Mouse (Mus musculus) embryonic facial prominence, embryonic 11.5 days (tissue): ENCODE results near the gene Twf2. TPM values are rescaled to one million over a fixed set of nuclear protein-coding genes. Genes with fewer than 3 reads are reported as not detected.

ENCODE experiments used
- ATAC-seq: fragments of 200-750 bp; cut with Nextera tagmentation; replicated peaks from 2 replicates; pipeline ENCODE4 v1.8.0; 2017; ENCODE audit warnings: low read depth; ENCODE audit not compliant: insufficient number of reproducible peaks, low FRiP score, low TSS enrichment
- DNase-seq: peaks from one replicate; pipeline ENCODE4 v3.0.0-alpha.2; 2015; ENCODE audit warnings: low spot score
- H3K27ac ChIP-seq: fragments of 300-500 bp; sonication (generic); replicated peaks from 2 replicates; pipeline ENCODE4 v1.5.1; 2014; ENCODE audit warnings: mild to moderate bottlenecking, low read depth, low read length, control low read depth
- H3K27me3 ChIP-seq: fragments of 300-500 bp; sonication (generic); 2 replicates; pipeline ENCODE4 v1.6.1; 2014; ENCODE audit warnings: mild to moderate bottlenecking, low read length, moderate library complexity, mixed read lengths; ENCODE audit not compliant: control insufficient read depth, insufficient read depth
- H3K36me3 ChIP-seq: fragments of 300-500 bp; sonication (generic); replicated peaks from 2 replicates; pipeline ENCODE4 v1.6.1; 2014; ENCODE audit warnings: low read depth, mild to moderate bottlenecking, low read length, moderate library complexity, mixed read lengths; ENCODE audit not compliant: control insufficient read depth, insufficient read depth
- H3K4me1 ChIP-seq: fragments of 300-500 bp; sonication (generic); 2 replicates; pipeline ENCODE4 v1.6.1; 2014; ENCODE audit warnings: low read length, mixed read lengths; ENCODE audit not compliant: control insufficient read depth, insufficient read depth
- H3K4me2 ChIP-seq: fragments of 300-500 bp; sonication (generic); 2 replicates; pipeline ENCODE4 v1.6.1; 2014; ENCODE audit warnings: low read depth, mild to moderate bottlenecking, control low read depth, low read length, moderate library complexity
- H3K4me3 ChIP-seq: fragments of 300-500 bp; sonication (generic); 2 replicates; pipeline ENCODE4 v1.5.1; 2014; ENCODE audit warnings: low read depth, low read length, control low read depth
- H3K9ac ChIP-seq: fragments of 300-500 bp; sonication (generic); replicated peaks from 2 replicates; pipeline ENCODE4 v1.6.1; 2014; ENCODE audit warnings: mild to moderate bottlenecking, control low read depth, low read length
- H3K9me3 ChIP-seq: fragments of 300-500 bp; sonication (generic); replicated peaks from 2 replicates; pipeline ENCODE4 v1.6.1; 2016; ENCODE audit warnings: mild to moderate bottlenecking, low read length, inconsistent platforms, mixed read lengths; ENCODE audit not compliant: control insufficient read depth
- WGBS: fragments of 180-500 bp; shearing (Covaris S2); extraction: QIAGEN DNeasy Blood & Tissue Kit; methylation state at CpG from one replicate; pipeline ENCODE4 v1.1.7; 2014; 5-methylcytosine and 5-hydroxymethylcytosine counted together
- polyA plus RNA-seq: library from polyadenylated mRNA; unstranded; fragments of >200 nt; fragmentation: Nextera tagmentation; extraction: Ambion mirVana; gene quantifications from 2 replicates; pipeline ENCODE4 v1.2.1, GENCODE M21; 2014

The Twf2 gene
- polyA plus RNA-seq, 1 experiment from 2014 or later, result 66.5 TPM

- Histone ChIP-seq H3K9me3 (no peaks in the 10 kb centered on the region), H3K36me3 (peaks cover 12% of the 10 kb centered on the region), H3K4me3 (no peak overlapping the region), H3K4me2 (no peak overlapping the region), H3K4me1 (no peaks in the 10 kb centered on the region), H3K9ac (no peak overlapping the region), H3K27ac (no peak overlapping the region), H3K27me3 (no peaks in the 10 kb centered on the region)
- DNase-seq, result no peak
- no peak for ATAC-seq
- 93% methylated on average over 8 of the region's 8 CpGs for WGBS
Observed at GRCm38 (mm10) chr9:106237401-106237800, 34.5 kb downstream of the Twf2 start.

- Histone ChIP-seq H3K27me3 (no peaks in the 10 kb centered on the region), H3K36me3 (peaks cover 12% of the 10 kb centered on the region), H3K27ac (no peak overlapping the region), H3K4me3 (no peak overlapping the region), H3K4me2 (no peak overlapping the region), H3K9ac (no peak overlapping the region), H3K4me1 (no peaks in the 10 kb centered on the region), H3K9me3 (no peaks in the 10 kb centered on the region)
- ATAC-seq, result no peak
- no peak for DNase-seq
- 90% methylated on average over 10 of the region's 10 CpGs for WGBS
Observed at GRCm38 (mm10) chr9:106237878-106238277, 35.0 kb downstream of the Twf2 start.

GRCm38 (mm10) chr9:106241541-106242164, 38.7 kb downstream of the Twf2 start:
- 90% methylated on average over 10 of the region's 10 CpGs for whole genome bisulfite sequencing
- H3K4me1 ChIP-seq, result no peaks in the 10 kb centered on the region
- DNase-seq (no peak), ATAC-seq (no peak)
- H3K9me3 ChIP-seq, result no peaks in the 10 kb centered on the region
- H3K27me3 ChIP-seq, result no peaks in the 10 kb centered on the region
- H3K27ac ChIP-seq, result no peak overlapping the region
- H3K36me3 ChIP-seq, result peaks cover 14% of the 10 kb centered on the region
- no peak overlapping the region for H3K9ac ChIP-seq
- H3K4me2 ChIP-seq, result no peak overlapping the region
- no peak overlapping the region for H3K4me3 ChIP-seq

- DNase-seq (peak; percentile 11), ATAC-seq (no peak)
- Histone ChIP-seq H3K27me3 (no peaks in the 10 kb centered on the region), H3K4me2 (no peak overlapping the region), H3K4me3 (no peak overlapping the region), H3K9ac (no peak overlapping the region), H3K36me3 (peaks cover 10% of the 10 kb centered on the region), H3K4me1 (no peaks in the 10 kb centered on the region), H3K27ac (no peak overlapping the region), H3K9me3 (no peaks in the 10 kb centered on the region)
- WGBS, result 66% methylated on average over 19 of the region's 19 CpGs
Observed at GRCm38 (mm10) chr9:106242813-106243488, 40.0 kb downstream of the Twf2 start.

- Histone ChIP-seq H3K4me1 (no peaks in the 10 kb centered on the region), H3K36me3 (no peaks in the 10 kb centered on the region), H3K4me3 (no peak overlapping the region), H3K4me2 (no peak overlapping the region; the same call in 1 of the 2 replicates), H3K9me3 (no peaks in the 10 kb centered on the region), H3K9ac (no peak overlapping the region), H3K27ac (no peak overlapping the region), H3K27me3 (no peaks in the 10 kb centered on the region)
- no peak for ATAC-seq
- WGBS, result 93% methylated on average over 11 of the region's 11 CpGs
- DNase-seq, result no peak
Observed at GRCm38 (mm10) chr9:106249550-106249949, 46.6 kb downstream of the Twf2 start.

GRCm38 (mm10) chr9:106250245-106250644, 47.3 kb downstream of the Twf2 start:
- WGBS, result 47% methylated on average over 4 of the region's 4 CpGs
- H3K9ac ChIP-seq, result no peak overlapping the region

GRCm38 (mm10) chr9:106251066-106251465, 48.2 kb downstream of the Twf2 start:
- ATAC-seq, result no peak

More at GRCm38 (mm10) chr9:106250245-106250644, 47.3 kb downstream of the Twf2 start:
- DNase-seq, result no peak
- H3K4me1 ChIP-seq, result no peaks in the 10 kb centered on the region
- H3K4me2 ChIP-seq, result no peak overlapping the region
- no peak overlapping the region for H3K27ac ChIP-seq
- no peak; the same call in 1 of the 2 replicates for ATAC-seq
- no peak overlapping the region for H3K4me3 ChIP-seq
- H3K9me3 ChIP-seq, result no peaks in the 10 kb centered on the region
- no peaks in the 10 kb centered on the region for H3K36me3 ChIP-seq
- no peaks in the 10 kb centered on the region for H3K27me3 ChIP-seq

GRCm38 (mm10) chr9:106254001-106254400, 51.1 kb downstream of the Twf2 start:
- DNase-seq, result no peak
- no peaks in the 10 kb centered on the region for H3K27me3 ChIP-seq
- no peak overlapping the region for H3K4me3 ChIP-seq
- no peaks in the 10 kb centered on the region for H3K4me1 ChIP-seq
- H3K9me3 ChIP-seq, result no peaks in the 10 kb centered on the region
- ATAC-seq, result no peak
- no peak overlapping the region for H3K4me2 ChIP-seq
- WGBS, result 90% methylated on average over 2 of the region's 2 CpGs
- no peak overlapping the region for H3K27ac ChIP-seq
- no peak overlapping the region for H3K9ac ChIP-seq
- H3K36me3 ChIP-seq, result no peaks in the 10 kb centered on the region

More at GRCm38 (mm10) chr9:106251066-106251465, 48.2 kb downstream of the Twf2 start:
- Histone ChIP-seq H3K27ac (no peak overlapping the region), H3K36me3 (no peaks in the 10 kb centered on the region), H3K9ac (no peak overlapping the region), H3K4me1 (no peaks in the 10 kb centered on the region), H3K9me3 (no peaks in the 10 kb centered on the region), H3K27me3 (no peaks in the 10 kb centered on the region), H3K4me2 (no peak overlapping the region), H3K4me3 (no peak overlapping the region)
- 69% methylated on average over 8 of the region's 8 CpGs for WGBS
- no peak for DNase-seq
